Mouse (Mus musculus) E14TG2a.4 (cell line): Measurements from ENCODE around the gene Coq10a.

Experiments used
- CTCF ChIP-seq: conservative IDR thresholded peaks from 2 replicates; pipeline ENCODE4 v1.5.1; 2014; ENCODE audit warnings: low read length
- NANOG ChIP-seq: IDR thresholded peaks from 2 replicates; pipeline ENCODE4 v1.6.1; 2014; ENCODE audit warnings: borderline replicate concordance, low read length, mixed read lengths
- POU5F1 ChIP-seq: IDR thresholded peaks from 2 replicates; pipeline ENCODE4 v1.6.1; 2014; ENCODE audit warnings: low read length, borderline replicate concordance

DNA sequence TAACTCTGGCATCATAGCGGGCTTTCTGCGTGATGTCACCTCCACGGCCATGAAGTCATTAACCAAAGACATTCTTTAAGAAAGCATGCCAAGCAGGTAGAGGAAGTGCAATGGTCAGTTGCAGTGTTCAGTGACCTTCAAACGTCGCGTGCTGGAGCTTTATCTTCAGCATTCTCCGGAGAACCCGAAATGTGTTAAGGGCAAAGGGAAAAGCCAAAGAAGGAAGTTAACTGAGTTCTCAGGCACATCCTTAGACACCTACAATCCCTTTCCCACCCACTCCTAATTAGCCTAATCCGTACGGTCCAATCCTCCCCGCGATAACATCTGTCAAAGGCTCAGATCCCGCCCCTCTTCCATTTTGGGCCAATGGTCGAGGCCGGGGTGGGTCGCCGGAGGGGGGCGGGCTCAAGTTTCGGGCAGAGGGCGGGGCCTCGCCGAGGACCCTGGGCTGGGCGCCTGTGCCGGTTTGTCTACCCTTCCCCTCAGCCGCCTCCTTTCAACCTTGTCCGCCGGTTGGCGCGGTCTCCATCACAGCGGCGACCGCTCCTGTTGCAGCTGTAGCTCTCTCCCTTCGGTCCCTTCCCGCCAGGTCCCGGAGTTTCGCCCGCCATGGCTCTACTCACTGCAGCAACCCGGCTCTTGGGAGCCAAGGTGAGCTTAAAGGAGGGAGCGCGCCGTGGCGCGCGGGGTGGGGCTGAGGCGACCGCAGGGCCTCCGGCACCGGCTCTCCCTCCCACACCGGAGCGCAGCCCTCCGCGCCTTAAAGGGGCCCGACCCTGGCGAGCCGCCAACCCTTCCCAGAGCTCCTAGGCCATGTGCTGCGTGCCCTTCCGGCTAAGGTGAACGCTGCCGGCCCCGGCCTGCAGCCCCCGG is 31.3 kb downstream of the Coq10a start, which contains the start of gene Cs:
- TF ChIP-seq CTCF: no peak
- no peak for TF ChIP-seq POU5F1
- TF ChIP-seq NANOG: no peak
